Mouse (Mus musculus): ENCODE results near the gene Nhlrc3.

DNA sequence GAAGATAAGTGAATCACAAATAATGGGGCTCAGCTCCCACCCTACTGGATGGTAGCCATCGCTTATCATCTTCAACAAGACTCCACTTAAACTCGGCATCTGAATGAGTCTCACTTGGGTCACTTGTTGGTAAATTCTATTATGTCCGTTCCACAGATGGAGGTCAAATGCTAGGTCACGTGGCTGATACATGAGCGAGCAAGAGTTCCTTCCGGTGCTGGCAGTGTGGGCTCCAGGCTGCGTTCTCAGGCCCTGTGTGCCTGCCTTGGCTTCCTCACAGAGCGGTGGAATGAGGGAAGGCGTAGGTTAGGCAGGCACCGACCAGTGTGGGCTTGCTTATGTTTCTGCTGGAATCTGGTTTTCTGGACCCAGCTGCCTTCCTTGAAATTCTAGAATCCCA is 23.4 kb upstream of the Nhlrc3 start:
- TF ChIP-seq CTCF (IDR thresholded peaks at IDR 0.05; ENCODE audit: low read depth, low read length): no peak
- TF ChIP-seq POLR2A (IDR thresholded peaks at IDR 0.05; ENCODE audit: borderline replicate concordance, low read depth, low read length): no peak
